Mouse (Mus musculus): ENCODE results near the gene Cyp2a12. TPM values are rescaled to one million over a fixed set of nuclear protein-coding genes. Genes with fewer than 3 reads are reported as not detected.
A peak's percentile ranks its signal among the peaks of the same experiment; 100 is the strongest.
"Not testable (repeated sequence)": the region's sequence is repeated elsewhere in the genome, so short reads cannot be mapped to it uniquely, and the experiment has no call there.

Gene Cyp2a12
- 0.12 TPM in 1 of 2 replicates, not detected in the other for polyA plus RNA-seq (2015; fragmentation: Nextera tagmentation; extraction: Ambion mirVana)

DNA sequence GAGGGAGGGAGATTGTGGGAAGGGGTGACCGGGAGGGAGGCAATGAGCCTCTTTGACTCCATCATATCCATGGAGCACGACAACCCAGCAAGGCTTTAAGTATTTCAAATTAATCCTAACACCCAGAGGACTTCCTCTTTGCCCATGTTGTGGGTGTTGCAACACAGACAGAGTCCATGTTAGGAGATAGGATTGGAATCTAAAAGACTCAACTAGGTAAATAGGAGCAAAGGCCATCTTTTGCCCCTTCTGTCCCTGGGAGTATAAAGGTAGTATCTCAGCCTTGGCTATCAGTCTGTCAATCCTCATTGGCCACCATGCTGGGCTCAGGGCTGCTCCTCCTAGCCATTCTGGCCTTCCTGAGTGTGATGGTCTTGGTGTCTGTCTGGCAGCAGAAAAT lies at the start of gene Cyp2a12:
TSS of gene Cyp2a12 (plus strand) at position 293 of the 400 bp plus-strand sequence.
- 88% methylated on average over 2 of the region's 2 CpGs for WGBS
- H3K36me3 ChIP-seq = no peaks in the 10 kb centered on the region
- no peak within 1 kb of the TSS for H3K9ac ChIP-seq

DNA sequence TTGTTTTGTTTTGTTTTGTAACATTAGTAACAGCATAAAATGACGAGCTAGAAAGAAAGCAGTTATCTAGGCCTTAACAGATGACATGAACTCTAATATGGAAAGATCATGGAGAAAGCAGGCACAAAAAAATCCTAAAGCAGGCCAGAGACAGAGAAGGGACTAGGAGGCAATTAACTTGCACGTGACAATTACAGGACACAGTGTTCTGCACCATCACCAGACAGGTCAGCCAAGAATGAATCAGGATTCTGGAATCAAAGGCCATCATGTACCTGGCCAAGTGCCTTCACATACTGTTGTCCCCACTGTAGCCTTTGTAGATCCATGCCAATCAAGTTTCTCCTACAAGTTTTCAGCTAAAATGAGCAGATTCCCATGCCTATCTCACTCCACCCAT lies 47.4 kb upstream of the Cyp2a12 start:
- H3K4me1 ChIP-seq; H3K9ac ChIP-seq; H3K27me3 ChIP-seq; H3K27ac ChIP-seq; H3K9me3 ChIP-seq (replicated peaks); ATAC-seq (replicated peaks; ENCODE audit: low FRiP score); H3K4me3 ChIP-seq (replicated peaks); H3K36me3 ChIP-seq; H3K4me2 ChIP-seq: not testable (repeated sequence)
- WGBS = 79% methylated on average over 2 of the region's 2 CpGs

More for the DNA sequence above, at the start of gene Cyp2a12:
- Histone ChIP-seq H3K27ac (no peak within 1 kb of the TSS), H3K4me1 (no peaks in the 10 kb centered on the region), H3K4me3 (replicated peaks) (no peak within 1 kb of the TSS), H3K9me3 (replicated peaks) (no peaks in the 10 kb centered on the region), H3K4me2 (no peak within 1 kb of the TSS), H3K27me3 (no peaks in the 10 kb centered on the region)
- ATAC-seq (replicated peaks; ENCODE audit: low FRiP score) = no peak

DNA sequence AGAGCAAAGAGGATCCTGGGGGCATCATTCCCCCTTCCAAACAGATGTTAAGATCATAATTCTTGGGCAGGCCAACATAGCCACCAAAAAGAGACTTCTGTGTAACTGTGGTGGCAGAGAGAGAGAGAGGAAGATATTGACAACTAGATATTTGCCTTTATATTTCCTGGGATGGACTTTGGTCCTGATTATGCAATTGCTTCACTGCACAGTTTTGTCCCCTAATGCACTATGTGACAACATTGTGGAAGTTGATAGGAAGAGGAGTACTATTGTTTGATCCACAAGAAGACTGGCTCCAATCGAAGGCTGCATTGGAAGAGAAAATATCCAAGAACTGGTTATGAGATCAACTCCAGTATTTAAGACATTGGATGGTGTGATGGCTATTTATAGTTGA lies 46.9 kb upstream of the Cyp2a12 start:
- H3K4me2 ChIP-seq; H3K9me3 ChIP-seq (replicated peaks); H3K27ac ChIP-seq; H3K4me1 ChIP-seq; H3K4me3 ChIP-seq (replicated peaks); H3K9ac ChIP-seq; H3K36me3 ChIP-seq; H3K27me3 ChIP-seq; ATAC-seq (replicated peaks; ENCODE audit: low FRiP score): not testable (repeated sequence)
- 73% methylated on average over 1 of the region's 1 CpGs for WGBS

DNA sequence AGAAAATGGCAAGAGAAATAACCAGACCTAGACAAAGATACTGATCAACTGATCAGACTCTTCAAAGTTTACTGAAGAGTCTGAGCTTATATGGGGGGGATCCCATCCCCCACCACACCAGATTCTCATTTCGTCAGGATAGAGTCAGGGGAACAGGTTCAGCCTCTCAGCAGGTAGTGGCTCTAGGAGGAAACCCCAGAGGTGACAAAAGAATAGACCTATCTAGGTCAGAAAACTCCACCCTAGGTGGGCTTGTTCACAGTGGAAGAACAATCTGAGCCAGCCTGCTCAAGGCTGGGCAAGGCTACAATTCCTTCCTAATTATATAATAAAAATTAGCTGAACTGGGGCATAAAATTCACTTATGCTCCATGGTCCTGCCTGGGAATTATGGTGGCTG lies 46.3 kb upstream of the Cyp2a12 start:
- Histone ChIP-seq H3K27me3 (no peaks in the 10 kb centered on the region), H3K9ac (no peak overlapping the region), H3K4me3 (replicated peaks) (no peak overlapping the region), H3K36me3 (no peaks in the 10 kb centered on the region), H3K27ac (no peak overlapping the region), H3K9me3 (replicated peaks) (no peaks in the 10 kb centered on the region), H3K4me1 (no peaks in the 10 kb centered on the region), H3K4me2 (no peak overlapping the region)
- no peak for ATAC-seq (replicated peaks; ENCODE audit: low FRiP score)
- WGBS = 29% methylated on average over 1 of the region's 1 CpGs

DNA sequence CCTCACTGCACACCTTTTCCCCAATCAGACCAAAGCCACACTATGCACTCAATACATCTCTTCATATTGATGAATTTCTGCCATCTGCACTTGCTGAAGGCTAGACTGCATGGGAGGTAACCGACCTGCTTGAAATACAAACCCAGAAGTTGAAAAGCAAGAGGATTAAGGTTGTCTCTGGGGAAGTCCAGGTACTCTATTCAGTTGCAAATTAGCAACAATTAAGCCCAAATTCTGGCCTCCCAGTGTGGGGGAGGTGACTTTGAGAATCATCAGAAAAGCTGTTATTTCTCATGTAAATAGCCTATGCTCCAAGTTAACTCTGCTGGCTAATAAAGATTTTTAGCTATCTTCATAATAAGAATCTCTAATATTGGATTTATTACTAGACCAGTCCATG lies 45.7 kb upstream of the Cyp2a12 start:
- not testable (repeated sequence) for H3K4me2 ChIP-seq; H3K9ac ChIP-seq; H3K4me3 ChIP-seq (replicated peaks); H3K36me3 ChIP-seq; ATAC-seq (replicated peaks; ENCODE audit: low FRiP score); H3K27ac ChIP-seq; H3K4me1 ChIP-seq; H3K9me3 ChIP-seq (replicated peaks); H3K27me3 ChIP-seq
- 25% methylated on average over 1 of the region's 1 CpGs for WGBS

DNA sequence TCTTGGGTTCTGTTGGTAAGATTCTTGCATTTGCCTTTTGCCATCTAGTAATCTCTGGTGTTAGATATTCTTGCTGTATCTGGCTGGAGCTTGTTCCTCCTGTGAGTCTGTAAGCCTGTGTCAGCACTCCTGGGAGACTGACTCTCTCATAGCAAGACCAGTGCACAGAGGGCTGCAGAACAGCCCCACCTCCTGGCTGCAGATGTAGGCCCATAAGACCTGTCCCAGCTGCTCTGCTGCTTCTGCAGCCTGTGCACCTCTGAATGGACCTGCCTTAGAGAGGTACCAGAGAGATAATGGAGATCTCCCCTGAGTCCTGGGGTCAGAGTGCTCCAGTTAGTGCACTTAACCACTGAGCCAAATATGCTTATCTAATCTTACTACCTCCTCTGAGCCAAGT lies 2.3 kb upstream of the Cyp2a12 start:
- H3K27ac ChIP-seq; ATAC-seq (replicated peaks; ENCODE audit: low FRiP score); H3K9me3 ChIP-seq (replicated peaks): not testable (repeated sequence)

DNA sequence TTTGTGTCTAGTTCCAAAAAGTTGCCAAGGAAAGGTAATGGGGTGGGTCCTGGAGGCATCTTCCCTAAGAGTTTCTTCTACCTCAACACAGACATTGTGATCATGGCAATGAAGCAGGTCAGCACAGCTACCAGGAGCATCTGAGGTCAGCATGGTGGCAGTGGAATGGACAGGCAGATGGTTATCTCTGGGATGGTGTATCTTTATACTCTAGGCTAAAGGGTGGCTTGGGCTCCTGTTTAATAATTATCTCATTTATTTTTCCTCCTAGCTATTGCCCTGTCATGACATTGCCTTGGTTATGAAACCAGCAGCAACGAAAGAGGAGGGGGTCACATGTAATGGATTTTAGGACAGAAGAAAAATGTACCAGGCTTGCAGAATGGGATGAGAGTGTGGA lies 20.0 kb downstream of the Cyp2a12 start:
- not testable (repeated sequence) for H3K4me1 ChIP-seq; H3K4me2 ChIP-seq; H3K4me3 ChIP-seq (replicated peaks); H3K9ac ChIP-seq; H3K27me3 ChIP-seq; H3K36me3 ChIP-seq; ATAC-seq (replicated peaks; ENCODE audit: low FRiP score); H3K27ac ChIP-seq; H3K9me3 ChIP-seq (replicated peaks)
- 62% methylated on average over 1 of the region's 1 CpGs for WGBS

More for the DNA sequence above, 2.3 kb upstream of the Cyp2a12 start:
- not testable (repeated sequence) for H3K9ac ChIP-seq; H3K4me3 ChIP-seq (replicated peaks); H3K27me3 ChIP-seq; H3K4me2 ChIP-seq; H3K36me3 ChIP-seq; H3K4me1 ChIP-seq

DNA sequence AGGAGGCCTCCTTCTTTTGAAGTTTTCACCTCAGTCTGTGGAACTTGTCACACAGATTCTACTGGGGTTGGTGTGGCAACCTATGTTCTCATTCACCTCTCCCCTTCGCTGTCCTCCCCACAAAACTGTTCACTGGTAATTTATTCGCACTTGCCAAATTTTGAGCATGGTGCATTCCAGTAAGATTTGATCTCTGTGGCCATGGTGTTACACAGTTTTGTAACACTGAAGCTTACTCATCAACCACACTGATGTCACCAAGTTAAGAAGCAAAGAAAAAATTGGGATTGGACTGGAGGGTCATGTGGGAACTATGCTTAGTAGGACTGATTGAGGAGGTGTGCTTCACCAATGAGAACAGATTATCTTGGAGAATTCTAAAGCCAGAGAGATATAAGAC lies 30.5 kb downstream of the Cyp2a12 start:
- H3K27ac ChIP-seq; H3K4me1 ChIP-seq; H3K27me3 ChIP-seq; H3K4me3 ChIP-seq (replicated peaks); H3K9ac ChIP-seq; H3K4me2 ChIP-seq; H3K9me3 ChIP-seq (replicated peaks); ATAC-seq (replicated peaks; ENCODE audit: low FRiP score); H3K36me3 ChIP-seq: not testable (repeated sequence)
- 89% methylated on average over 2 of the region's 2 CpGs for WGBS

DNA sequence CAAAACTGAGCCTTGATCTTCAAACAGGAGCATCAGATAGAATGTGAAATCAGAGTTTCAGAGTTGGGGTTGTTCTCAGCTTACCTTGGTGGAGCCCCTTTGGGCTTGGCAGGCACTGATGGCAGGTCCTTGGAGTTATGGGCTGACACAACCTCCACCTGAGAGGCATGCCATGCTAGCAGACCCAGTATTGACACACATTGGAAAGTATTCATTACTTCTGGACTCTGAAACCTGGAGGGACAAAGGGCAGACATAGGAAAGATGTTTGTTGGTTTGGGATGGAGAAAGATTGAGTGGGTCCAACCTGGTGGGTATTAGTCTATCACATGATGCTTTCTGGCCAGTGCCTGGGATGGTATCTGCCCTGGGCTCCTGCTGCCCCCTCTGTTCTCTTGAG lies 31.0 kb downstream of the Cyp2a12 start:
- H3K9me3 ChIP-seq (replicated peaks); H3K4me1 ChIP-seq; H3K36me3 ChIP-seq; H3K27me3 ChIP-seq; H3K4me3 ChIP-seq (replicated peaks); H3K9ac ChIP-seq; H3K4me2 ChIP-seq; H3K27ac ChIP-seq; ATAC-seq (replicated peaks; ENCODE audit: low FRiP score): not testable (repeated sequence)

DNA sequence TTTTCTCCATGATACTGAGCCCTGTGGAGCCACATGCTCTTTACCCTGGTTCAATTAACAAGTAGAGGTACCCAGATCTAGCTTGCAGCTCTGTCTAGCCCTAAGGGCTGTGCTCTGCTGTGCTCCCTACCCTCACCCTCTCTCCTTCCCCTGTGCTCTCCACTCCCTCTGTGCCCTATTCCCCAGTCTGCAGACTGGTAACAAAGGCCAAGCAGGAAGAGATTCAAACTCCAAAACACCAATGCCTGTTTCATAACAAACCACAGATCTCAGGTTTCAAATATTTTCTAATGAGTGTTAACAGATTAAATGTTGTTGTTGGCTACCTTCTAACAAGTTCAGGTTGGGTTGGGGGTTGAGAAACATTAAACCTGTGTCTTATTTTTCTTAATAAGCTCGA lies 49.8 kb downstream of the Cyp2a12 start:
- no peak for ATAC-seq (replicated peaks; ENCODE audit: low FRiP score)
- Histone ChIP-seq H3K36me3 (no peaks in the 10 kb centered on the region), H3K27ac (no peak overlapping the region), H3K9me3 (replicated peaks) (no peaks in the 10 kb centered on the region), H3K4me3 (replicated peaks) (no peak overlapping the region), H3K4me2 (no peak overlapping the region), H3K4me1 (no peaks in the 10 kb centered on the region), H3K9ac (no peak overlapping the region), H3K27me3 (no peaks in the 10 kb centered on the region)
- WGBS = 76% methylated on average over 1 of the region's 1 CpGs

DNA sequence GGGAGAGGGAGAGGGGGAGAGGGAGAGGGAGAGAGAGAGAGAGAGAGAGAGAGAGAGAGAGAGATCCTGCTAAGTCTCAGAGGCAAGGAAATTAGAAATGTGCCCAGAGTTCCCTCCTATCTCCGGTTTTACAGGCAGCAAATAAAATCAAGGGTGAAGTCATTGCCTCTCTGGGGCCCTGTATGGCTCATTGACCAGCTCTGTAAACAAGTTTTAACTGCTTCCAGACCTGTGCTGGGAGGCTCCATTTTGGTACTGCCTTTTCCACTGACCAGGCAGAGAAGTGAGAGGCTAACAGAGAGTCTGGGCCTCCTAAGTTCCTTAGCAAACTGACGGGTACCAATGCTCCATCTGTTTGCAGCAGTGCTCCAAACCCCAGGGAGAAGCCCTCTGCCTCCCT lies 52.7 kb downstream of the Cyp2a12 start:
- Histone ChIP-seq H3K4me1 (no peaks in the 10 kb centered on the region), H3K4me2 (no peak overlapping the region), H3K27ac (peak overlapping the region; percentile 52), H3K27me3 (no peaks in the 10 kb centered on the region), H3K9me3 (replicated peaks) (no peaks in the 10 kb centered on the region), H3K4me3 (replicated peaks) (no peak overlapping the region), H3K36me3 (no peaks in the 10 kb centered on the region), H3K9ac (no peak overlapping the region)
- WGBS = 28% methylated on average over 2 of the region's 2 CpGs
- peak; percentile 94 for ATAC-seq (replicated peaks; ENCODE audit: low FRiP score)
